Mouse (Mus musculus): ENCODE data around the gene Slc22a12.

GRCm38 (mm10) chr19:6551215-6551614, 8.4 kb upstream of the Slc22a12 start:
- TF ChIP-seq POLR2A (IDR thresholded peaks at IDR 0.05; ENCODE audit: extremely low read depth, insufficient read depth, low read length) (no peak), CTCF (IDR thresholded peaks at IDR 0.05; ENCODE audit: low read depth, low read length) (no peak)
